Mouse (Mus musculus) G1E-ER4 (cell line): Measurements from ENCODE around the gene Pomt1. TPM values are rescaled to one million over a fixed set of nuclear protein-coding genes. Genes with fewer than 3 reads are reported as not detected.

ENCODE experiments used
- GATA1 ChIP-seq: IDR thresholded peaks from one replicate; pipeline ENCODE4 v1.8.0; 2012; ENCODE audit warnings: low read length, inconsistent platforms
- polyA plus RNA-seq: library from polyadenylated mRNA; stranded (reverse); fragments of >175 nt; gene quantifications from 2 replicates; pipeline ENCODE4 v1.2.3, GENCODE M21; 2012

Gene Pomt1
- 17.6 and 19.8 TPM in 2 replicates for polyA plus RNA-seq

DNA sequence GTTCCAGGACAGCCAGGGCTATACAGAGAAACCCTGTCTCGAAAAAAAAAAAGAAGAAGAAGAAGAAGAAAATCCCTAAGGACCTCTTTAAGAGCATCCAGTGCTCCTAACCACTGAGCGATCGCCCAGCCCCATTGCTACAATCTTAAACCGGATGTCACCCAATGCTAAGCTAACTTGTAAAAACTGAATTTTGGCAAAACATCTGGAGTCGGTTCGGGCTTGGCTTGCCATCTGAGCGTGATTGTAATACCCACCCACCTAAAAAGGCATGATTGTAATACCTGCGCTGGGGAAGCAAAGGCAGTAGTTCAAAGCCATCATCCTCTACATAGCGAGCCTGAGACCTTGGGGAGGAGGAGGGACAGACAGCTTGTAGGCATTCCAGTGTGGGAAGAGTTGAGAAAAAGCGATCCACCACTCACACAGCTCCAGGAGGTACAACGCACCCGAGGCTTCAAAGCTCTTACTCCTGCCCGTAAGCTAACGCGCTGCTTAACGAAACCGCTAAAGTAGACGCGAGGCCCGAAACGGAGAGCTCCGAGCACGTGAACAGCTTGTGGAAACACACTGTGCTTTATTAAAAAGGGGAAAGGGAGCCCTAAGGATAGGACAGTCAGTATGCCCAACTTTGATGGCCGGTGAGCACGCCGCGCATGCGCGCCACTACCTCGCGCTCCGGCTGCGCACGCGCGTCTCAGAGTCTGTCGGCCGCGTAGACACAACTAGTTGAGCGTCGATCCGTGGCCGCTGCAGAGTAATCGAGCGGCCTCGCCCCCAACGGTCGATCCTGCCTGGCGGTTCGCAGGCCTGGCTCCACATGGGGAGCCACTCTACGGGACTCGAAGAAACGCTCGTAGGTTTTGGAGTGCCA is at the start of gene Pomt1:
Pomt1 (plus strand) TSS at position 705 of the 874 bp plus-strand sequence.
- TF ChIP-seq GATA1: no peak

DNA sequence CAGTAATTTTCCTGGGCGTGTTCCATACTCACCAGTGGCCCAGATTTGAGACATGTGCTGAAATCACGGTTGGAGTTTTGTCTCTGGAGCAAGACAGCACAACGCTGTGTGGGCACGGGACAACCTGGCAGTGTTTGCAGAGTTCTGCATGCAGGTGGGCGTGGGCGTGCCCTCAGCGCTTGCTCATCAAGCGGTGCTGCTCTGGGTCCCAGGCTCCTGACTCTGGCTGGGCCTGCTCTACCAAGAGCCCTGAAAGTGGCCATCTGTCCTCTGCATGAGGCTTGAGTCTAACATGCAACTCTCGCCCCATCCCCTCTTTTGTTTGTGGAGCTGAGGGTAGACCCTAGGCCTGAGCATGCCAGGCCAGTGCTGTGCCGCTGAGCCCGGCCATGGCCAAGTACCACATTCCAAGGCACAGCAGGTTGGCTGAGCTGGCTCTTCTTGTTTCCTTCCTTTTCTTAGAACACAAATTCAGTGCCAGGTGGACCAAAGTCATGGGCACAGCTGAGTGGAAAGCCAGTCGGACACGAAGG is 49.3 kb upstream of the Pomt1 start:
- TF ChIP-seq GATA1: no peak

DNA sequence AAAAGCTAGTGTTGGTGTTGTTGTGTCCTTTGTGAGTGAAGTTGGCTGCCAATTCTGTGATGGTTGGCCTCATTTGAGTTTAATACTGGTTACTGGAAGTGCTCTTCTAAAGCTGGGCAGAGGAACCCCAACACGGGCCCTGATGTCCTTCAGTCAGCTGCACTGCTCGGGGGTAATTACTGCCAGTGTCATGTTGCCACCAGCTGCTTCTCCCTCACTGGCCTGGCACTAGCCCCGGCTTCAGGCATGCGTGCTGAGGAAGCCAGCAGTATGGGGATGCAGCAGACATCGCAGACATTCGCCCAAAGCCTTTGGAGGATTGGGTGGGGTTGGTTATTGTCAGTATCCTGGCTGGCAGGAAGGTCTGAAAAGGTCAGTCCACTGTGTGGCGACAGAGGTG is 48.7 kb upstream of the Pomt1 start:
- TF ChIP-seq GATA1: no peak

- no peak for TF ChIP-seq GATA1
These were observed 47.2 kb upstream of the Pomt1 start for GRCm38 (mm10) chr2:32189060-32189681.

DNA sequence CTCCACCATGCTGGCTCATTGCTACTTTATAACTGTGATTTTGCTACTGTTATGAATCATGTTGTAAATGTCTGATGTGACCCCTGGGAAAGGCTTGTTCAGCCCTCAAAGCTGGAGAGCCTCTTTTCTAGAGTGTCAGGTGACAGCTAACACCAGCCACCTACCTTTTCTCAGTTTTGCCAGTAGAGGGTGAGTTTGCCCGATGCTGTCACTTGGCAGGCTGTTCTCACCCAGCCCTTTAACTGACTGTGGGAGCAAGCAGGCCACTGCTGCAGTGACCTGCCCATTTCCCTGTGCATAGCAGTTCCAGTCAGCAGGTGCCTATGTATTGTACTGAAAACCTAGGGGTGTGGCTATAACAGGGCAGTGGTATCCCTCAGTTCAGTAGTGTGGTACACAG is 45.8 kb upstream of the Pomt1 start:
- TF ChIP-seq GATA1: no peak

DNA sequence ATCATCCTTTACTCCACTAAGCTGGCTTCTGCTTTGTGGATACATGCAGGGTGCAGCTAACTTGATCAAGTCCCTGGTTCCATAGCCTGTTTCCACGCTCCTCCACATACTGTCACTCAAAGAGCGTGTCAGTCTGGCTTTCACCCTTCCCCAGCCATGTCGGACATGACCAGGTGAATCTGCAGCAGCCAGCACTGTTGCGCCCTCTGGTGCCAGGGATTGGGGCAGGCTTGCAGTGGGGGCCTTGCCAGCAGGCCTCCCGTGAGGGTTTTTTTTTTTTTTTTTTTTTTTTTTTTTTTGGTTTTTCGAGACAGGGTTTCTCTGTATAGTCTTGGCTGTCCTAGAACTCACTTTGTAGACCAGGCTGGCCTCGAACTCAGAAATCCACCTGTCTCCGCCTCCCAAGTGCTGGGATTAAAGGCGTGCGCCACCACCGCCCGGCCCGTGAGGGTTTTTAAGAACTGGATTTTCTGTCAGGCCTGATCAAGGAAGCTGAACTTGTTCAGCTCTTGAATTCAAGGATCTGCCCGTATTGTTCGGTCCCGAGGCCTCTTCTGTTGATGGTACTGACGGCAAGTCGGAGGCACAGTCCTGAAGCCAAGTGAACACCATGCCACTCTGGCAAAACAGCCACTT is 44.4 kb upstream of the Pomt1 start:
- no peak for TF ChIP-seq GATA1

- no peak for TF ChIP-seq GATA1
These were observed 37.4 kb upstream of the Pomt1 start for GRCm38 (mm10) chr2:32198977-32199376.

GRCm38 (mm10) chr2:32200033-32200432 is 36.4 kb upstream of the Pomt1 start:
- TF ChIP-seq GATA1: no peak

DNA sequence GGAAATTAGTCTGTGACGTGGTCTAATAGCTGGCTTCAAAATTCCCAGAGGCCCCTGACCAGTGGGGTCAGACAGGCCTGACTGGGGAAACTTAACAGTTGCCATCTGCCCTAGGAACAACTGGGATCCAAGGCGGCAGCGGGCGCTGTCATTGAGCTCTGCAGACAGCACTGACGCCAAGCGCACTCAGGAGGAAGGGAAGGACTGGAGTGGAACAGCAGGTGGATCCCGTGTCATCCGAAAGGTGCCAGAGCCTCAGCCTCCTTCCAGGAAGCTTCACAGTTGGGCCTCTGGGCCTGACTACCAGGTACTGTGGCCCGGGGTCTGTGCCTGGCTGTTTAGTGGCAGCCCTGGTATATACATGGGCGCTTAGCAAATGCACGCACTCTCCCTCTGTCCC is 35.7 kb upstream of the Pomt1 start:
- TF ChIP-seq GATA1: no peak

DNA sequence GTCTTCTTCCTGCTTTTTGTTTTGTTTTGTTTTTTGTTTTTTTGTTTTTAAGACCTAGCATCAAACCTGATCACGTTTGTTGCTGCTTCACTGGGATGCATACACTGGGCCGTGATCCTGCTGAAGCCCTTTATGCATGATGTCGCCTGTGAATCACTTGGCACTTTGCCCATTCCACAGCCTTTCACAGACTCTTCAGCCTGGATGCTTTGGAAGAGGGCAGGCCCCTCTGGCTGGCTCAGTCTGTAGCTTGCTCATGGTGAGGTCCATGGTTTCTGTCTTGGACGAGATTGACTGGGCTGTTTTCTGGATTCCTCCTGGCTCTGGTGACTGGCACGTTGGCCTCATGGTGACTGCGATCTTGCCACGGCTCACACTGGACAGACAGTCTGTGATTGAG is 34.9 kb upstream of the Pomt1 start:
- no peak for TF ChIP-seq GATA1

DNA sequence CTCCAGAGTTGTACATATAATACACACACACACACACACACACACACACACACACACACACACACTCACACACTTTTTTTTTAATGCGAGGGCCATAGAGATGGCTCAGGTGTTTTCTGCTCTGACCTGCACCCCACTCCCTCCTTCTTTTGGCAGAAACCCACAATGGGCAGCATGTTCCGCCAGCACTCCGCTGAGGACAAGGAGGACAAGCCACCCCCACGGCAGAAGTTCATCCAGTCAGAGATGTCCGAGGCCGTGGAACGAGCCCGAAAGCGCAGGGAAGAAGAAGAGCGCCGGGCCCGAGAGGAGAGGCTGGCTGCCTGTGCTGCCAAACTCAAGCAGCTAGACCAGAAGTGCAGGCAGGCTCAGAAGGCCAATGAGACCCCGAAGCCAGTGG is 32.5 kb upstream of the Pomt1 start:
- no peak for TF ChIP-seq GATA1

DNA sequence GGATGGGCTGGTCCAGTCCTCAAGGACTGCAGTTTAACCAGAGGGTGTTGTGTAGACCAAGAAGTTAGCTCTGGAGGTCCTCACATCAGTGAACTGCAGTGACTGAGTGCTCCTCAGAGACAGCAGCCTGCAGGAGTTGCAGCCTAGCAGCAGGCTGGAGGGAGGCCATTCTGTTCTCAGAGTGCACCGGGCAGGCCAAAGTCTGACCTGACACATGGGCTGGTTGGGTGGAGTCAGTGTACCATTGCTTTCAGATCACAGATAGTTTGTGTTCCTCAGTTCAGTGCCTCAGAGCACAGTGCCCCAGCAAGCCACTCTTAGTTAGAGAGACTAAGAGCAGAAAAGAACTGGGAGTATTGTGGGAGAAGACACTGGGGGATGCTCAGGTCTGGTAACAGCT is 28.7 kb upstream of the Pomt1 start:
- TF ChIP-seq GATA1: no peak

DNA sequence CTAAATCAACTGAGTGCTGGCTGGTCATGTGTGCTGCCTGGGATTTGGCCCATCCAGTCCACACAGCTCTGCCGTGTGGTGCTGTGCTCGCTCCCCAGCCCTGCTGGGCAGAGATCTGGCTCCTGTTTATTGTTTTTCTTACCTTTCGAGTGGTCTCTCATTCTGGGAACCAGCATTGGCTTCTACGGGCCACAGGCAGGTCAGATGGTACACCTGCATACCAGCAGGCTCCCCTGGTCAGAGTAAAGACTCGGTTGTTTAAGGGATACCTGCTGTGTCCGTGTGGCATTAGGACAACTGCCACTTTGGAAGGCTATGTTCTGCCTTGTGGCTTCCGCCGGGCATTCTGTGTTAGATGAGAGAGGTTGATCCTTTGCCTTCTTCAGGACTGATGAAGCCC is 24.7 kb upstream of the Pomt1 start:
- TF ChIP-seq GATA1: no peak

DNA sequence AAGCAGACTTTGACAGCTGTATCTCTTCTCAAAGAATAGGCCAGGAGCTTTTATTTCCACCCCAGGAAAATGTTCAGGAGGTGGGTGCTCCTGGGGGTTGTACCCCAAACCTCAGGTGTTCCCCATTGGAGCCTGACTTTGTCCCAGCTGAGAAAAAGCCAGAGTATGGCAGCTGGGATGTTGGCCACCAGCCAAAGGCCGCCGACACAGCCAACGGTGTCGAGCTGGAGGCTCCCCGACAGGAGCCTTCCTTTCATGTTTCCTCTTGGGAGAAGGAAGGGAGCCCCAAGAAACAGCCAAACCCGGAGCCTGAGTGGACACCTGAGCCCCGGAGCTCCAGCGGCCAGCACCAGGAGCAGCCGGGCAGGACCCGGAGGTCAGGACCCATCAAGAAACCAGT is 23.4 kb upstream of the Pomt1 start:
- no peak for TF ChIP-seq GATA1

DNA sequence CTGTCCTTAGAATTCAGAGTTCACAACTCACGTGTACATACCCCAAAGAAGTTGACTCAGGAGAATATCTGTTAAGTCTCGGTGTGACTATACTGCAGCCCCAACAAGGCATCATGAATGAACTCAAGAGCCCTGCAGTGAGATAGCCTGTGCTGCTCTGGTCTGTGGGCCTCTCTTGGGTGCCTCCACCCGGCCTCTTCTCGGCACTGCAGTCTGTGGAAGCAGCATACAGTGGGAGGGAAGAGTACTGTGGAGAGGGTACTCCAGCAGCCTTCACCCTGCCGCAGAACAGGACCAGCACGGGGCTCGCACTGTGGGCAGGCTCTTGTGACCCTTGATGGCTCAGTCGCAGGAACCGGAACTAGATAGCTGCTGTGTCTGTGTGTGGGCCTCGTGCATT is 20.8 kb upstream of the Pomt1 start:
- TF ChIP-seq GATA1: no peak

DNA sequence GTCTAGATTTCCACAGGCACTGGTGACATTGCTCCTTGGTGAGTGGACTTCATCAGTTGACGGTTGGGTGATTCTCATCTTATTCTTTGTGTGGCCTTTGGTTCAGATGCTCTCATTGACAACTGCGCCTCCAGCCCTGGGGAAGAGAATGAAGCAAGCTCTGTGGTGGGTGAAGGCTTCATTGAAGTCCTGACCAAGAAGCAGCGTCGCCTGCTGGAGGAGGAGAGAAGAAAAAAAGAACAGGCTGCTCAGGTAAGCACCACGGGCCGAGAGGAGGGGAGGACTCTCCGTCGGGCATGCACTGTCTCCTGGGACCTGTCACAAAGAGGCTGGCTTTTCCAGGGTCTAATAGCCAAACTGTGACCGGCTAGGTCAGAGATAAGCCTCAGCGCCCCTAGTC is 19.9 kb upstream of the Pomt1 start:
- TF ChIP-seq GATA1: no peak
